Mouse (Mus musculus): ENCODE results near the gene Dnajb5.

GRCm38 (mm10) chr4:42922461-42922860 lies 27.2 kb upstream of the Dnajb5 start:
- TF ChIP-seq CTCF (conservative IDR thresholded peaks at IDR 0.05; ENCODE audit: insufficient read depth, insufficient read length, low read depth, low read length) = no peak
- TF ChIP-seq POLR2A (IDR thresholded peaks at IDR 0.05; ENCODE audit: low read depth, low read length) = no peak
